Mouse (Mus musculus) adrenal gland, adult 2 months (tissue): Measurements from ENCODE around the gene Mob1b. TPM values are rescaled to one million over a fixed set of nuclear protein-coding genes. Genes with fewer than 3 reads are reported as not detected.

ENCODE experiments used
- DNase-seq: peaks from one replicate; pipeline ENCODE4 v3.0.0; 2021
- long read RNA-seq: library from polyadenylated mRNA; stranded (forward); transcript quantifications from one replicate; pipeline ENCODE4 v2.0.0, GENCODE M21; 2021
- polyA plus RNA-seq: library from polyadenylated mRNA; depleted of rRNA; stranded (reverse); fragments of >200 nt; gene quantifications from 2 replicates; pipeline ENCODE4 v1.2.3, GENCODE M21; 2012; rRNA removed
- total RNA-seq, 2 experiments: library from RNA; stranded (reverse); gene quantifications; 2 replicates each; pipeline ENCODE4 v1.2.3; 2021

Gene Mob1b
- total RNA-seq (10 to 100 TPM; 32.9 to 36.3 TPM), polyA plus RNA-seq (4.7 and 8.6 TPM in 2 replicates)
- long read RNA-seq, transcript Mob1b-201 (6 exons, 2,705 nt), result major isoform, 8 of 8 reads
- long read RNA-seq, partial matches to known transcripts, result 0 of 8 reads
- long read RNA-seq, other reads (novel, unspliced or antisense), result 0 of 8 reads

GRCm38 (mm10) chr5:88720116-88721002, at the start of gene Mob1b:
Gene Mob1b, plus strand, starts transcription at chr5:88720855.
- DNase-seq, result peak; percentile 99

DNA sequence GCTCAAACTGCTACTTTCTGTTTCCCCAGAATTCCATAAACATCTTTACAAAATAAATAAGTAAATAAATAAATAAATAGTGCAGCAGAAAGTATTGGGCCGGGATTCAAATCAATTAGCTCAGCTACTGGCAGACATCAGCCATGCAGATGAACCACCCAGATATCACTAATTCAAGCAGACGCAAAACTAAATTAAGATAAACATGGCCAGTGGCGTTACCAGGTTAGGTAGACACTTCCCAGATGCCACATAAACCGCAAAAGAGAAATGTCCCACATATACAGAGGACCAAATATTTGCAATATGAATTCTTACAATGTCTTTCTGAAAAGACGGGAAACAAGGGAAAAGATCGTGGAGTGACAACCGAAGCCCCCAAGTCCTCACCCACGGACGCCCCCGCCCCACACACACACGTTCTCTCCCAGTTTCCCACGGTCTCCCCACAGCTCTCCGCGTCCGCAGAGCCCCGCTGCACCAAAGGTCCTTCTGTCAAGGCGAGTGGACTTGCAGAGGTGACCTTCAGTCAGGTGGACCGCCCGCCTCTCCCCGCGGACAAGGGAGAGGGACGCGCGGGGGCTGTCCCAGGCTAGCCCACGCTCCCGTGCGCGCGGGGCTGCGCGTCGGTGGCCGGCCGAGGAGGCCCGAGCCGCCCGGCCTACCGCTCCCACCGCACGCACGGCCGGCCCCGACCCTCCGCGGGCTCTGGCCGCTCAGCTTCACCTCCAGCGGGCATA, 45.8 kb upstream of the Mob1b start:
- DNase-seq, result no peak

- peak; percentile 96 for DNase-seq
Observed at GRCm38 (mm10) chr5:88675443-88676387, 44.9 kb upstream of the Mob1b start, which contains the start of gene Grsf1. Gene Grsf1, minus strand, starts transcription at chr5:88676171.

DNA sequence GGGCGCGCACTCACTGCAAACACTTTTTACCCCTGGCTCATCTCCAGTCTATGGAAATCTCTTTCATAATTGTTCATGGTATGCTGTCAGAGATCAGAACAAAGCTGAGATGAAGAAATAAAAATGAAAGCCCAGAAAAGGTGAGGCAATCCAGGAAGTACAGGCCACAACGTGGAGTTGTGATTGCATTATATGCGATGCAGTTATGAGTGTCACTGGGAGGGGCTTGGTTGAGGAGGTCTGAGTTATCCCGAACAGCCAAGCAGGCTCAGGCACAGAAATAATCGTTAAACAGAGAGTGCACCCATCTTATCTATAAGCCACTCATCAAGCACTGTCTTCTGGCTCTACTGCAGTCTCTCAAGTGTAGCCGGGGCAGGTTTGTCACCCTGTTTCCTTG, 41.7 kb upstream of the Mob1b start:
- no peak for DNase-seq

GRCm38 (mm10) chr5:88679341-88679740, 41.3 kb upstream of the Mob1b start:
- DNase-seq, result no peak

DNA sequence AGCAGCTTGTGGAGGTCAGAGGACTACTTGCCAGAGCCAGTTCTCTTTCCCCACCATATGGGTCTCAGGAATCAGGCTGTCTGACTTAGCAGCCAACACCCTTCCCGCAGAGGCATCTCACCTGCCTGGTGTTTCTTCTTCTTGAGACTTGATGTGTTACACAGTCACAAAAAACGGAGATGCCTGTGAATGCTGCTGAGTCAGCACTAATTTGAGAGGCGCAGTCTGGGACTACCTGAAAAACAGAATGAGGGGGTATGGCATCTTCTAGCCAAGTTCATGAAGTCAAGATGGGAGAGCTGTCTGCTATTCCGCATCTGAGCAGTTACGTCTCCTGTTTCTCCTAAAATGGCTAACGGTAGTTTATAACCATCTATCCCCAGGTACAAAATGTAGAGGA, 40.1 kb upstream of the Mob1b start:
- DNase-seq, result no peak

- no peak for DNase-seq
Observed at GRCm38 (mm10) chr5:88683706-88684105, 36.9 kb upstream of the Mob1b start.

GRCm38 (mm10) chr5:88684226-88684625, 36.4 kb upstream of the Mob1b start:
- DNase-seq, result no peak

- no peak for DNase-seq
Observed at GRCm38 (mm10) chr5:88685306-88685705, 35.3 kb upstream of the Mob1b start.

- DNase-seq, result no peak
Observed at GRCm38 (mm10) chr5:88685745-88686299, 34.8 kb upstream of the Mob1b start.

DNA sequence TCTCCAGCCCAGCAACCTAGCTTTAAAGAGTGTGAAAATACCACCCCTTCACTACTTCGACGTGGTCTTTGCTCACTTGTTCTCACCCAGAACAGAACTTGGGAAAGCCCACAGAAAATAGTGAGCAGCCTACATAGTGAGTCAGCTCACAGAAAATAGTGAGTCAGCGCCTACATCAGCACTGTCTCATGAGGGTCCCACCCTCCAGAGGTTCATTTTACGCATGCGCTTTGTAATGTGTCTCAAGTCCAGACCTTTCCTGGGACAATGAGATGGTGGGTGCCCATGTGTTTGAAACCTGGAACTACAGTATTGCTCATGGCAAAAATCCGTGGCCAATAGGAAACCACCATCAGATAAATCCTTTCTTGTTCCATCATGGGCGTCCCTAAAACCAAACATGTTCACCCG, 32.7 kb upstream of the Mob1b start:
- DNase-seq, result no peak

DNA sequence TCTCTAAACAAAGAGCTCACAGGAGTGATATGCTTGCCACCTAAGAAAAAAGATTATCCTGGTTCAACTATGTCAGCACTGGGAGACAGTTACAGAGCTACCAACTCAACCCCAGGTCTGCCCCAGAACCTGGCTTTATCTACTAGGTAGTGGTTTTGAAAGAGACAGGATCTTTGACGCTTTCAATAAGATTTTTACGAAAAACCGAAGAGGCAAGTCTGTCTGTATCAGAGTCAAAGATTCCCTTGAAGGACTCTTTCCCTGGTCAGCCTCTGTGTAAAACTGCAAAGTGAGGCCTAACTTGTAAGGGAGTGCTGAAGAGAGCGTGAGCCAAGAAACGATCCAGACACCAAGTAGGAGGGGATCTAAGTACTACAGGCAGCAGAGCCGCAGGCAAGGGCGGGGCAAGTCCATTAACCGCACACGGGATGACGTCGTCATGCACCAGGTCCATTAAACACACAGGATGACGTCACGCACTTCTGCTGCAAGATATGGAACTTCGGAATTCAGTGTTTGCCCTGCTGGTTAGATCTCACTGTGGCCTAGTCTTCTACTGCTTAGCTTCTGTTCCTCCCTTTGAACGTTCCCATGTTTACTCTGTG, 32.0 kb upstream of the Mob1b start:
- DNase-seq, result no peak

DNA sequence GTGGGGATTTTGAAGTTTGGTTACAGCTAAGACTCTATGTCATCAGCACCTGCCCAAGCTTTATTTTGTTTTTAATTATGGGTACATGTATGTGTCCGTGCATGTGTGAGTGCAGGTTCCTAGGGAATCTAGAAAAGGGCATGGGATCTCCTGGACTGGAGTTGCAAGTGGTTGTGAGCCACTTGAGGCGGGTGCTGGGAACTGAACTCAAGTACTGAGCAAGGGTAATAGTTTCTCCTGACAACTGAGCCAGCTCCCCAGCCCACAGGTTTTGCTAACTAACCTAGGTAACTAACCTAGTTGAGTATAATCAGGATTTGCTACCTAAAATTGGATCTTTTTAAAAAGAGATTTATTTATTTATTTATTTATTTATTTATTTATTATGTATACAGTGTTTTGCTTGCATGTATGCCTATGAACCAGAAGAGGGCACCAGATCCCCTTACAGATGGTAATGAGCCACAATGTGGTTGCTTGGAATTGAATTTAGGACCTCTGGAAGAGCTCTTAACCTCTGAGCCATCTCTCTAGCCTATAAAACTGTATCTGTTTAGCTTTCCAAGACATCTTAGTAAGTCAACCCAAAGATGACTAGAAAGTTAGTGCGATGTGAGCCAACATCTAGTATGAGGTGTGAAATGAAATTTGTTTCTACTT, 31.2 kb upstream of the Mob1b start:
- no peak for DNase-seq

DNA sequence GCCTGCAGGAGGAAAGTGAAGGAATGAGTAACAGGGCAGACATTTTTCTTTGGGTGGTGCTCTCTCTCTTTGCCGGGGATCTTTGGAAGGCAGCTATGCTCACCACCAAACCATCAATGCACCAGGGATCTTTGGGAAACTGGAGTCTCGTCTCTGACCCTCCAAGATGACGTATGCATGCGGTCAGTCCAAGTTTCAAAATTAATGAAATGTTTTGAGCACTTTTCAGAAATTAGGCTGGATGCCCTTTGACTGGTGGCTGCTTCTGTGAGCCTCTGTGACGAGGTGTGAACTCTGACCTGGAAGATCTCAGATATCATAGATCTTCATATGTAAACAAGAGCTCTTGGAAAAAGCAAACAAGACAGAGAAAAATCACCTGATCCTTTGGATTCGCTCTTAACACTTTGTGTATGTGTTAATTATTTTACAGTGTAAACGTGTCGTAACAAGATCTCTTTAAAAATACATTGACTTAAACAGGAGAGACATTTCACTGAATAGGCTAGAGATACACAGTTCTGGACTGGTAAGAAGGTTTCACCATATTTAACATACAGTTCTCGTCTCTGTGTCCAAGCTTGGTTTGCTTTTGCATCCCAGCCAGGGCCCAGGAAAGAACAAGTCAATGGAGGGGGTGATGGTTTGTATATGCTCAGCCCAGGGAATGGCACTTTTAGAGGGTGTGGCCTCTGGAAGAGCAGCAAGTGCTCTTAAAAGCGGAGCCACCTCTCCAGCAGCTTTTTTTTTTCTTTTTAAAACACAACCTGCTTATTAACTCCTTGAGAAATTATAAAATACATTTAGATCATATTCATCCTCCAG, 29.8 kb upstream of the Mob1b start:
- DNase-seq, result no peak

DNA sequence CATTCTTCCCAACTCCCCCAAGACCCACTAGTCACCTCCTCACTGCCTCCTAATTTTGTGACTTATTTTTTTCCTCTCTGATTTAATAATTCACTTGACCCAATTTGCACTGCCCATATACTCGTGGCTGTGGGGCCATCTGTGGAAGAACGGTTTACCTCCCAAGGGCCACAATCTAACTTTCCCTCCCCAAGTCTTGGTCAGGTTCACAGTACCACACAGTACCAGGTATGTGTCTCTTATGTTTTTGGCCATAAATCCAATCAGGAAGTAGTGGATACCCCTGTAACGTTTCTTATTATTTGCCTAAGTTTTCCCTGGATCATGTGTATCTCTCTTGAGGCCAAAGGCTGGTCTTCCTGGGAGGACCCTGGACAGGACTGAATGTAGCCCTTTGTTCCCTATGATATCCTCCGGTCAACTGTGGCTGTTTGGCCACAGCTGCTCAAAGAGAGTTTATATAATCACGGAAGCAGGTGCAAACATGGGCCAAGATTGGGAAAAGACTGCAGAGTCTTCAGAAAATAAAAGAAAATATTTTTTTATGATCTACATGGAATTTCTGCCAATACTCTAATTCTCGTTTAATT, 29.1 kb upstream of the Mob1b start:
- DNase-seq, result no peak

DNA sequence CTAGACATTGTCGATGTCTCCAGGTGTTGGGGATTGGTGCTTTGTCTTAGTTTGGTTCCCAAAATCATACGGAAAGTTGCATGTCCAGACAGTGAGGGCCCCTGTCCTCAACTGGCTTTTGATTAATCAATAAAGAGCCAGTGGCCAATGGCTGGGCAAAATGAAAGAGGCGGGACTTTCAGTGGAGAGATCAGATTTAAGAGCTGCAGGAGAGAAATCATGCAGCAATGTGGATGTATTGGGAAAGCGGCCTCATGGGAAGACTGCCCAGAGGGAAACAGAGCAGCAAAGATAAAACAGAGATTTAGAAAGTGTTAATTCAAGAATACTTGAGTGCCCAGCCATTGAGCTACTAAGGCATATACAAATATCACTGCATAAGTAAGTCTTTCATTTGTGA, 28.1 kb upstream of the Mob1b start:
- no peak for DNase-seq

- no peak for DNase-seq
Observed at GRCm38 (mm10) chr5:88693057-88693456, 27.6 kb upstream of the Mob1b start.

GRCm38 (mm10) chr5:88697291-88697690, 23.4 kb upstream of the Mob1b start:
- DNase-seq, result no peak
